In genomic region chr12:112854610-112855333, GRCm38 (mm10) we compare ENCODE assay signal across 14 mouse cellular contexts. TPM values are rescaled to one million over a fixed set of nuclear protein-coding genes. Genes with fewer than 3 reads are reported as not detected.
DNase-seq lines count a peak whose midpoint lies in the region; ATAC-seq lines count a peak whose summit lies in the region.
"Had no signal": no experiment of that assay in that cellular context is flagged by ENCODE, and none has a peak within 500 bp of the region (broad histone marks: within the 10 kb centered on the region; RNA-seq: fewer than 3 reads in every experiment).

No protein-coding gene starts in this region.

- intact Hi-C loops in heart, postnatal 25 days (cut with DNase I), result no loop called here

- peak; percentile 62 for DNase-seq in lung, postnatal 25 days (ENCODE audit: low spot score)
- no peak for DNase-seq in lung, postnatal 14 days
- peak; percentile 67 for DNase-seq in MEL-GATA-1-ER (ENCODE audit: extremely low read depth, low read depth)
- peak; percentile 76 for DNase-seq in thymus, postnatal 14 days
- no peak for DNase-seq in urinary bladder, adult 18-20 months (ENCODE audit: low spot score in 2 of 2)
- DNase-seq in right cerebral cortex, adult 18-20 months, result no peak
- no peak for DNase-seq in heart, postnatal 25 days (ENCODE audit: low spot score)
- DNase-seq: heart, postnatal 4 days; kidney, adult 2 months; retina, postnatal 1 day had no signal

- peak; percentile 64 for ATAC-seq in megakaryocyte progenitor cell, adult 5-6 weeks (replicated peaks; ENCODE audit: poor library complexity)
- ATAC-seq: forebrain, embryonic 15.5 days; lung, postnatal 0 days had no signal

RNA-seq across cellular contexts. Expression of gene Gpr132, which starts 13.3 kb away (rescaled TPM):
- total RNA-seq in megakaryocyte progenitor cell, adult 5-6 weeks (2015), result 11.4 and 14.1 TPM in 2 replicates
- 5.7 and 6.1 TPM in 2 replicates for total RNA-seq in megakaryocyte progenitor cell, adult 5-6 weeks (2017)
- under 1 TPM in 1 of 2 experiments, not detected in 1; 0.23 TPM for total RNA-seq in heart, postnatal 25 days (2021)
- total RNA-seq: layer of hippocampus, postnatal 10 days had no signal

RNA-seq across cellular contexts. Expression of gene Cdca4, which starts 25.5 kb away (rescaled TPM):
- 64.3 and 68.9 TPM in 2 replicates for total RNA-seq in megakaryocyte progenitor cell, adult 5-6 weeks (2015)
- 56.8 and 63.6 TPM in 2 replicates for total RNA-seq in megakaryocyte progenitor cell, adult 5-6 weeks (2017)
- 1 to 10 TPM; 6.4 to 7.6 TPM for total RNA-seq in heart, postnatal 25 days (2021)

RNA-seq across cellular contexts. Expression of gene Clba1, which starts 46.0 kb away (rescaled TPM):
- total RNA-seq in megakaryocyte progenitor cell, adult 5-6 weeks (2015), result 0.39 and 0.52 TPM in 2 replicates
- 0.87 and 1.0 TPM in 2 replicates for total RNA-seq in megakaryocyte progenitor cell, adult 5-6 weeks (2017)
- total RNA-seq in heart, postnatal 25 days (2021), result 1 to 10 TPM; 1.5 to 1.9 TPM

RNA-seq across cellular contexts. Expression of gene Ahnak2, which starts 52.3 kb away (rescaled TPM):
- total RNA-seq in megakaryocyte progenitor cell, adult 5-6 weeks (2015), result not detected in 2 replicates
- not detected in 2 replicates for total RNA-seq in megakaryocyte progenitor cell, adult 5-6 weeks (2017)
- total RNA-seq in heart, postnatal 25 days (2021), result 10 to 100 TPM; 15.3 to 16.5 TPM

Comparison
In these comparisons a context has a peak if more than half of its experiments do, and no peak if none do; other contexts are left out.
1. DNase-seq: peak in lung, postnatal 25 days (single experiment), MEL-GATA-1-ER (single experiment) and thymus, postnatal 14 days (single experiment); none in lung, postnatal 14 days (single experiment), urinary bladder, adult 18-20 months (0 of 2), right cerebral cortex, adult 18-20 months (single experiment) and heart, postnatal 25 days (single experiment).
2. RNA of gene Gpr132, which starts 13.3 kb away (total RNA-seq): 5.7 to 14.1 TPM in megakaryocyte progenitor cell, adult 5-6 weeks; 0.23 TPM in heart, postnatal 25 days; every median in the first group is over 4 times any median in the second.
3. RNA of gene Cdca4, which starts 25.5 kb away (total RNA-seq): 56.8 to 68.9 TPM in megakaryocyte progenitor cell, adult 5-6 weeks; 6.4 to 7.6 TPM in heart, postnatal 25 days; every median in the first group is over 4 times any median in the second.